Mouse (Mus musculus) MEL (cell line): Measurements from ENCODE around the gene Akap1. TPM values are rescaled to one million over a fixed set of nuclear protein-coding genes. Genes with fewer than 3 reads are reported as not detected.

Experiments
- DNase-seq: peaks from one replicate; pipeline ENCODE4 v3.0.0; 2011; ENCODE audit warnings: low read depth, low spot score
- H3K27ac ChIP-seq: 2 replicates; pipeline ENCODE4 v1.5.1; 2012; ENCODE audit warnings: low read depth, mild to moderate bottlenecking, control low read depth, low read length, moderate library complexity; ENCODE audit not compliant: control insufficient read depth
- H3K27me3 ChIP-seq, 2 experiments: fragments of 150-350 bp in 1 of 2; sonication (generic) in 1 of 2; 2 replicates each; pipeline ENCODE4 v1.6.1; 2012; ENCODE audit warnings: low read length in 2 of 2, mild to moderate bottlenecking in 2 of 2, improper control_type of control experiment in 1 of 2, moderate library complexity in 1 of 2; ENCODE audit not compliant: insufficient read depth in 2 of 2, control insufficient read depth in 1 of 2
- H3K36me3 ChIP-seq, 2 experiments: 2 replicates each; pipeline ENCODE4 v1.6.1; 2012 to 2014; ENCODE audit warnings: low read length in 2 of 2, improper control_type of control experiment in 1 of 2, inconsistent platforms in 1 of 2, mild to moderate bottlenecking in 1 of 2; ENCODE audit not compliant: insufficient read depth in 2 of 2, control insufficient read depth in 1 of 2
- H3K4me1 ChIP-seq, 2 experiments: fragments of 150-350 bp in 1 of 2; sonication (generic) in 1 of 2; 2 replicates each; pipeline ENCODE4 v1.6.1; 2012; ENCODE audit warnings: low read length in 2 of 2, improper control_type of control experiment in 1 of 2, mild to moderate bottlenecking in 1 of 2; ENCODE audit not compliant: insufficient read depth in 2 of 2, control insufficient read depth in 1 of 2
- H3K4me3 ChIP-seq, 2 experiments: fragments of 150-350 bp in 1 of 2; sonication (generic) in 1 of 2; 2 replicates each; pipeline ENCODE4 v1.5.1; 2012; ENCODE audit warnings: low read depth in 2 of 2, low read length in 2 of 2, mild to moderate bottlenecking in 2 of 2, moderate library complexity in 2 of 2, control low read depth in 1 of 2, improper control_type of control experiment in 1 of 2; ENCODE audit not compliant: control insufficient read depth in 1 of 2, insufficient read depth in 1 of 2
- H3K79me2 ChIP-seq: 2 replicates; pipeline ENCODE4 v1.6.1; 2012; ENCODE audit warnings: mild to moderate bottlenecking, low read length, moderate library complexity; ENCODE audit not compliant: control insufficient read depth, poor library complexity, insufficient read depth
- H3K9ac ChIP-seq: 2 replicates; pipeline ENCODE4 v1.6.1; 2012; ENCODE audit warnings: low read depth, mild to moderate bottlenecking, control low read depth, low read length, moderate library complexity; ENCODE audit not compliant: control insufficient read depth, poor library complexity, severe bottlenecking
- H3K9me3 ChIP-seq: fragments of 150-350 bp; sonication (generic); replicated peaks from 2 replicates; pipeline ENCODE4 v1.6.1; 2012; ENCODE audit warnings: mild to moderate bottlenecking, low read length, improper control_type of control experiment, moderate library complexity; ENCODE audit not compliant: insufficient read depth
- BHLHE40 ChIP-seq: IDR thresholded peaks from 2 replicates; pipeline ENCODE4 v1.6.1; 2012; ENCODE audit warnings: low read depth, mild to moderate bottlenecking, inconsistent platforms, low read length, improper control_type of control experiment, borderline replicate concordance
- CHD2 ChIP-seq: IDR thresholded peaks from 2 replicates; pipeline ENCODE4 v1.6.1; 2011; ENCODE audit warnings: low read length, improper control_type of control experiment
- CTCF ChIP-seq, 3 experiments: IDR thresholded peaks in 2 of 3; conservative IDR thresholded peaks in 1 of 3; 2 replicates each; pipeline ENCODE4 v1.5.1; 2011 to 2012; ENCODE audit warnings: low read length in 3 of 3, low read depth in 2 of 3, mild to moderate bottlenecking in 2 of 3, improper control_type of control experiment in 1 of 3, inconsistent platforms in 1 of 3, mixed read lengths in 1 of 3, moderate library complexity in 1 of 3; ENCODE audit not compliant: control insufficient read depth in 1 of 3, insufficient read depth in 1 of 3, poor library complexity in 1 of 3, severe bottlenecking in 1 of 3
- ELF1 ChIP-seq: IDR thresholded peaks from 2 replicates; pipeline ENCODE4 v1.6.1; 2014; ENCODE audit warnings: low read depth, mild to moderate bottlenecking, inconsistent platforms, low read length, improper control_type of control experiment, moderate library complexity
- ETS1 ChIP-seq: IDR thresholded peaks from 2 replicates; pipeline ENCODE4 v1.6.1; 2012; ENCODE audit warnings: low read depth, mild to moderate bottlenecking, inconsistent platforms, low read length, improper control_type of control experiment, moderate library complexity
- GATA1 ChIP-seq: IDR thresholded peaks from 2 replicates; pipeline ENCODE4 v1.6.1; 2011; ENCODE audit warnings: low read depth, low read length, improper control_type of control experiment
- HCFC1 ChIP-seq: IDR thresholded peaks from 2 replicates; pipeline ENCODE4 v1.6.1; 2012; ENCODE audit warnings: low read depth, mild to moderate bottlenecking, inconsistent platforms, low read length, improper control_type of control experiment, moderate library complexity
- JUND ChIP-seq: IDR thresholded peaks from 2 replicates; pipeline ENCODE4 v1.6.1; 2011; ENCODE audit warnings: low read depth, mild to moderate bottlenecking, improper control_type of control experiment, low read length
- KAT2A ChIP-seq: conservative IDR thresholded peaks from 2 replicates; pipeline ENCODE4 v1.6.1; 2012; ENCODE audit warnings: low read depth, low read length, improper control_type of control experiment, inconsistent platforms
- MAFK ChIP-seq: IDR thresholded peaks from 2 replicates; pipeline ENCODE4 v1.6.1; 2011; ENCODE audit warnings: low read depth, mild to moderate bottlenecking, low read length, improper control_type of control experiment, borderline replicate concordance
- MAX ChIP-seq: IDR thresholded peaks from 2 replicates; pipeline ENCODE4 v1.6.1; 2011; ENCODE audit warnings: low read length, improper control_type of control experiment
- MAZ ChIP-seq: IDR thresholded peaks from 2 replicates; pipeline ENCODE4 v1.6.1; 2012; ENCODE audit warnings: low read depth, mild to moderate bottlenecking, inconsistent platforms, low read length, improper control_type of control experiment
- MEF2A ChIP-seq: IDR thresholded peaks from 2 replicates; pipeline ENCODE4 v1.6.1; 2014; ENCODE audit warnings: low read depth, mild to moderate bottlenecking, inconsistent platforms, low read length, improper control_type of control experiment; ENCODE audit not compliant: poor library complexity, insufficient replicate concordance, severe bottlenecking; ENCODE audit errors: extremely low read depth
- MXI1 ChIP-seq: IDR thresholded peaks from 2 replicates; pipeline ENCODE4 v1.6.1; 2011; ENCODE audit warnings: mild to moderate bottlenecking, low read depth, low read length, improper control_type of control experiment
- NELFE ChIP-seq: IDR thresholded peaks from 2 replicates; pipeline ENCODE4 v1.6.1; 2011; ENCODE audit warnings: low read depth, low read length, improper control_type of control experiment
- NRF1 ChIP-seq: IDR thresholded peaks from 2 replicates; pipeline ENCODE4 v1.6.1; 2014; ENCODE audit warnings: low read depth, mild to moderate bottlenecking, inconsistent platforms, low read length, improper control_type of control experiment, moderate library complexity; ENCODE audit not compliant: poor library complexity, insufficient read depth, severe bottlenecking
- POLR2A ChIP-seq, 2 experiments: IDR thresholded peaks; 2 replicates each; pipeline ENCODE4 v1.6.1; 2011 to 2012; ENCODE audit warnings: low read length in 2 of 2, mild to moderate bottlenecking in 2 of 2, control low read depth in 1 of 2, improper control_type of control experiment in 1 of 2, low read depth in 1 of 2, moderate library complexity in 1 of 2; ENCODE audit not compliant: control insufficient read depth in 1 of 2, insufficient read depth in 1 of 2, poor library complexity in 1 of 2
- POLR2AphosphoS2 ChIP-seq: IDR thresholded peaks from 2 replicates; pipeline ENCODE4 v1.6.1; 2011; ENCODE audit warnings: low read length, improper control_type of control experiment
- RAD21 ChIP-seq: IDR thresholded peaks from 2 replicates; pipeline ENCODE4 v1.6.1; 2011; ENCODE audit warnings: mild to moderate bottlenecking, low read depth, low read length, improper control_type of control experiment
- RCOR1 ChIP-seq: IDR thresholded peaks from 2 replicates; pipeline ENCODE4 v1.6.1; 2012; ENCODE audit warnings: low read depth, mild to moderate bottlenecking, inconsistent platforms, low read length, improper control_type of control experiment
- SIN3A ChIP-seq: IDR thresholded peaks from 2 replicates; pipeline ENCODE4 v1.6.1; 2012; ENCODE audit warnings: low read length, improper control_type of control experiment, inconsistent platforms
- SMC3 ChIP-seq: IDR thresholded peaks from 2 replicates; pipeline ENCODE4 v1.6.1; 2011; ENCODE audit warnings: low read depth, low read length, improper control_type of control experiment
- TAL1 ChIP-seq: IDR thresholded peaks from 2 replicates; pipeline ENCODE4 v1.6.1; 2012; ENCODE audit warnings: mild to moderate bottlenecking, inconsistent platforms, low read length, moderate library complexity, mixed read lengths
- TBP ChIP-seq: IDR thresholded peaks from 2 replicates; pipeline ENCODE4 v1.8.0; 2011; ENCODE audit warnings: low read depth, low read length, improper control_type of control experiment
- USF1 ChIP-seq: IDR thresholded peaks from 2 replicates; pipeline ENCODE4 v1.6.1; 2014; ENCODE audit warnings: low read depth, mild to moderate bottlenecking, inconsistent platforms, low read length, improper control_type of control experiment, moderate library complexity
- USF2 ChIP-seq, 2 experiments: IDR thresholded peaks; 2 replicates each; pipeline ENCODE4 v1.6.1; 2011 to 2012; ENCODE audit warnings: improper control_type of control experiment in 2 of 2, low read length in 2 of 2, borderline replicate concordance in 1 of 2, inconsistent platforms in 1 of 2, low read depth in 1 of 2, mild to moderate bottlenecking in 1 of 2; ENCODE audit not compliant: insufficient read depth in 1 of 2
- ZC3H11A ChIP-seq: IDR thresholded peaks from 2 replicates; pipeline ENCODE4 v1.6.1; 2012; ENCODE audit warnings: low read depth, mild to moderate bottlenecking, inconsistent platforms, low read length, improper control_type of control experiment
- ZKSCAN1 ChIP-seq: IDR thresholded peaks from 2 replicates; pipeline ENCODE4 v1.6.1; 2012; ENCODE audit warnings: low read depth, mild to moderate bottlenecking, inconsistent platforms, low read length, improper control_type of control experiment, moderate library complexity
- ZMIZ1 ChIP-seq: IDR thresholded peaks from 2 replicates; pipeline ENCODE4 v1.6.1; 2012; ENCODE audit warnings: low read depth, mild to moderate bottlenecking, inconsistent platforms, low read length, improper control_type of control experiment, moderate library complexity
- ZNF384 ChIP-seq: IDR thresholded peaks from 2 replicates; pipeline ENCODE4 v1.6.1; 2012; ENCODE audit warnings: low read depth, mild to moderate bottlenecking, inconsistent platforms, low read length, improper control_type of control experiment
- polyA plus RNA-seq, 2 experiments: library from polyadenylated mRNA; stranded (reverse) in 1 of 2; unstranded in 1 of 2; fragments of >175 nt in 1 of 2; fragments of >200 nt in 1 of 2; gene quantifications; 2 replicates each; pipeline versions ENCODE4 v1.2.1 to v1.2.4; 2012; ENCODE audit warnings: low replicate concordance in 2 of 2, low read depth in 1 of 2; ENCODE audit not compliant: insufficient read length in 2 of 2, insufficient read depth in 1 of 2, missing spikeins in 1 of 2
- total RNA-seq: library from RNA; depleted of rRNA; stranded (reverse); fragments of 300-350 nt; gene quantifications from 2 replicates; pipeline ENCODE4 v1.2.3, GENCODE M21; 2012

Gene Akap1
- total and polyA plus RNA-seq, 3 experiments: 39.0 to 70.5 (median 59.6) TPM

GRCm38 (mm10) chr11:88863071-88863903 lies 1.1 kb downstream of the Akap1 start:
- Histone ChIP-seq H3K79me2 (peaks cover 54% of the 10 kb centered on the region), H3K27me3 (0 out of 4 replicates have a peak, but pooled peaks cover 0 to 1% of the 10 kb centered on the region in 2 experiments), H3K36me3 (peaks cover 0 to 18% of the 10 kb centered on the region in 2 experiments; a peak in 2 of 4 replicates), H3K27ac (0 out of 2 replicates have a peak overlapping the region, but pooled peaks have one; percentile 8), H3K4me3 (peak overlapping the region; percentile 75 to 96), H3K9ac (peak overlapping the region; percentile 87), H3K9me3 (no peaks in the 10 kb centered on the region), H3K4me1 (peaks cover 7 to 18% of the 10 kb centered on the region in 2 experiments)
- DNase-seq: peak; percentile 60
- TF ChIP-seq SIN3A (peak; percentile 60; the same call in 1 of the 2 replicates), SMC3 (no peak), USF2 (IDR thresholded peaks at IDR 0.05; ENCODE audit: borderline replicate concordance in 1 of 2, insufficient read depth in 1 of 2, low read depth in 1 of 2, low read length in 2 of 2) (peak in 1 of 2 experiments; percentile 59; a peak in 1 of 4 replicates), USF1 (peak; percentile 91), TAL1 (no peak), NRF1 (no peak), JUND (no peak), ZMIZ1 (no peak), HCFC1 (no peak), ZC3H11A (no peak), BHLHE40 (peak; percentile 62; the same call in 1 of the 2 replicates), ZNF384 (no peak), ETS1 (0 out of 2 replicates have a peak, but pooled peaks have one; percentile 19), NELFE (no peak), RAD21 (no peak), ZKSCAN1 (no peak), MEF2A (no peak), MXI1 (peak; percentile 58), RCOR1 (0 out of 2 replicates have a peak, but pooled peaks have one; percentile 7), CTCF (IDR thresholded peaks at IDR 0.05 in 2 of 3, conservative IDR thresholded peaks at IDR 0.05 in 1 of 3; ENCODE audit: control insufficient read depth in 1 of 3, insufficient read depth in 1 of 3, low read depth in 2 of 3, low read length in 3 of 3, poor library complexity in 1 of 3, severe bottlenecking in 1 of 3) (no peak), ELF1 (no peak), CHD2 (no peak), MAX (peak; percentile 64; the same call in 1 of the 2 replicates), POLR2AphosphoS2 (no peak), MAFK (no peak), POLR2A (IDR thresholded peaks at IDR 0.05; ENCODE audit: control insufficient read depth in 1 of 2, insufficient read depth in 1 of 2, low read depth in 1 of 2, low read length in 2 of 2, poor library complexity in 1 of 2) (0 out of 4 replicates have a peak, but pooled peaks of 1 of the 2 experiments have one; percentile 19), TBP (no peak), MAZ (no peak), KAT2A (no peak), GATA1 (no peak)
- TF ChIP-seq, all 39 proteins: peak for 9
